ENCODE assay signal across 8 mouse cellular contexts in genomic region chr16:33934701-33935406, GRCm38 (mm10). TPM values are rescaled to one million over a fixed set of nuclear protein-coding genes. Genes with fewer than 3 reads are reported as not detected.
DNase-seq lines count a peak whose midpoint lies in the region; ATAC-seq and TF ChIP-seq lines count a peak whose summit lies in the region.

No protein-coding gene starts in this region.

- H3K9ac ChIP-seq in heart, embryonic 12.5 days: 0 out of 2 replicates have a peak overlapping the region, but pooled peaks have one; percentile 28

- peak overlapping the region; percentile 70 for H3K27ac ChIP-seq in heart, embryonic 12.5 days (ENCODE audit: poor library complexity, severe bottlenecking)
- H3K27ac ChIP-seq in thymus, adult 2 months (ENCODE audit: control insufficient read depth, insufficient read depth, low read length): no peak overlapping the region

- peak; percentile 45 to 62 for DNase-seq in cerebellum, postnatal 10 days
- DNase-seq in cerebellum, adult 11 months: no peak
- DNase-seq in 3T3-L1 (ENCODE audit: low read depth, low spot score): peak; percentile 55
- peak; percentile 81 to 82 for DNase-seq in kidney, postnatal 25 days
- peak; percentile 59 for DNase-seq in lung, postnatal 36 days
- no peak for DNase-seq in thymus, adult 2 months
- no peak for DNase-seq in thymus, postnatal 36 days

- TF ChIP-seq POLR2A in thymus, adult 2 months (IDR thresholded peaks at IDR 0.05; ENCODE audit: control insufficient read depth, extremely low read depth, insufficient read depth, low read length, poor library complexity): no peak

- no peak for TF ChIP-seq CTCF in thymus, adult 2 months (IDR thresholded peaks at IDR 0.05; ENCODE audit: borderline replicate concordance, control insufficient read depth, extremely low read depth, insufficient read depth, low read length, poor library complexity)

- no peak overlapping the region for H3K4me2 ChIP-seq in heart, embryonic 12.5 days

- no peak overlapping the region for H3K4me3 ChIP-seq in heart, embryonic 12.5 days
- no peak overlapping the region for H3K4me3 ChIP-seq in thymus, adult 2 months (ENCODE audit: control insufficient read depth, insufficient read depth, low read length)

- H3K9me3 ChIP-seq in heart, embryonic 12.5 days (replicated peaks): no peaks in the 10 kb centered on the region

- WGBS in heart, embryonic 12.5 days: 52% methylated on average over 5 of the region's 5 CpGs
- WGBS in thymus, adult 2 months: 78% methylated on average over 5 of the region's 5 CpGs

- H3K27me3 ChIP-seq in heart, embryonic 12.5 days (replicated peaks): no peaks in the 10 kb centered on the region
- H3K27me3 ChIP-seq in thymus, adult 2 months (ENCODE audit: control insufficient read depth, insufficient read depth, low read length): no peaks in the 10 kb centered on the region

- peaks cover 76% of the 10 kb centered on the region for H3K4me1 ChIP-seq in heart, embryonic 12.5 days (replicated peaks)
- H3K4me1 ChIP-seq in thymus, adult 2 months (replicated peaks; ENCODE audit: control insufficient read depth, insufficient read depth, low read length): no peaks in the 10 kb centered on the region

- no peak for ATAC-seq in heart, embryonic 12.5 days (ENCODE audit: insufficient number of reproducible peaks, low FRiP score)

- no peaks in the 10 kb centered on the region for H3K36me3 ChIP-seq in heart, embryonic 12.5 days
- no peaks in the 10 kb centered on the region for H3K36me3 ChIP-seq in thymus, adult 2 months (ENCODE audit: control insufficient read depth, insufficient read depth, low read length)

RNA-seq across cellular contexts. Expression of gene Umps, which starts 32.0 kb away (rescaled TPM):
- 34.6 and 38.2 TPM in 2 replicates for polyA plus RNA-seq in heart, embryonic 12.5 days (2016; fragmentation: Nextera tagmentation; extraction: Ambion mirVana)
- 14.7 and 18.6 TPM in 2 replicates for polyA plus RNA-seq in thymus, adult 2 months (2012; rRNA removed)

Comparison
In these comparisons a context has a peak if more than half of its experiments do, and no peak if none do; other contexts are left out.
1. DNase-seq: peak in cerebellum, postnatal 10 days (2 of 2), 3T3-L1 (single experiment), kidney, postnatal 25 days (2 of 2) and lung, postnatal 36 days (single experiment); none in cerebellum, adult 11 months (single experiment), thymus, adult 2 months (single experiment) and thymus, postnatal 36 days (0 of 2).